ENCODE assay signal across 8 mouse cellular contexts in the genomic region with DNA sequence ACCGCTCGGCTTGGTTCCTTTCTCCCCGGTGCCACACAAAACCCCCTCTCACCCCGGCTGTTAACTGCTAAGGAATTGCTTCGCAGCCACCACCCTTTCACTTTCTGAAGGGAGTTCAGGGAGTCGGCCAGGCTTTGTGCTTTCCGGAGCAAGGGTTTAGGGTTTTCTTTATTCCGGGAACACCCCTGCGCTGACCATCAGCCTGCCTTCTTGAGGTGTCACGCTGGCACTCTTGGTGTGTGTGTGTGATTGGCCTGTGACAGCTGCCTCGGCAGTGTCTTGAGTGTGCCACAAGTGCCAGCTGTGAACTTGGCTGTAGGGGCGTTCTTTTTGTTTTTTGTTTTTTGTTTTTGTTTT. TPM values are rescaled to one million over a fixed set of nuclear protein-coding genes. Genes with fewer than 3 reads are reported as not detected.
DNase-seq lines count a peak whose midpoint lies in the region; ATAC-seq and TF ChIP-seq lines count a peak whose summit lies in the region.

No protein-coding gene starts in this region.

- WGBS in forebrain, postnatal 0 days, result 1% methylated on average over 12 of the region's 12 CpGs
- under 1% methylated on average over 12 of the region's 12 CpGs for WGBS in hindbrain, postnatal 0 days
- under 1% methylated on average over 12 of the region's 12 CpGs for WGBS in liver, embryonic 13.5 days (ENCODE audit: insufficient replicate concordance)

- H3K4me1 ChIP-seq in MEL (ENCODE audit: control insufficient read depth in 1 of 2, insufficient read depth in 2 of 2, low read length in 2 of 2), result peaks cover 0 to 4% of the 10 kb centered on the region in 2 experiments; a peak in 2 of 4 replicates
- H3K4me1 ChIP-seq in forebrain, postnatal 0 days (ENCODE audit: insufficient read depth), result no peaks in the 10 kb centered on the region; the same call in 1 of the 2 replicates
- H3K4me1 ChIP-seq in hindbrain, postnatal 0 days (ENCODE audit: insufficient read depth, low read length), result peaks cover 20% of the 10 kb centered on the region
- H3K4me1 ChIP-seq in liver, embryonic 13.5 days (replicated peaks), result peaks cover 31% of the 10 kb centered on the region

- peaks cover 0 to 7% of the 10 kb centered on the region in 2 experiments; a peak in 2 of 4 replicates for H3K36me3 ChIP-seq in MEL (ENCODE audit: control insufficient read depth in 1 of 2, insufficient read depth in 2 of 2, low read length in 2 of 2)
- no peaks in the 10 kb centered on the region for H3K36me3 ChIP-seq in forebrain, postnatal 0 days (ENCODE audit: insufficient read depth)
- H3K36me3 ChIP-seq in hindbrain, postnatal 0 days (ENCODE audit: insufficient read depth, low read length), result no peaks in the 10 kb centered on the region
- H3K36me3 ChIP-seq in liver, embryonic 13.5 days, result no peaks in the 10 kb centered on the region

- no peaks in the 10 kb centered on the region for H3K27me3 ChIP-seq in MEL (ENCODE audit: control insufficient read depth in 1 of 2, insufficient read depth in 2 of 2, low read length in 2 of 2)
- no peaks in the 10 kb centered on the region for H3K27me3 ChIP-seq in forebrain, postnatal 0 days (ENCODE audit: insufficient read depth, low read length)
- no peaks in the 10 kb centered on the region for H3K27me3 ChIP-seq in hindbrain, postnatal 0 days (ENCODE audit: insufficient read depth, low read length)
- no peaks in the 10 kb centered on the region for H3K27me3 ChIP-seq in liver, embryonic 13.5 days

- TF ChIP-seq RAD21 in MEL (IDR thresholded peaks at IDR 0.05; ENCODE audit: low read depth, low read length), result no peak

- H3K27ac ChIP-seq in MEL (ENCODE audit: control insufficient read depth, low read depth, low read length), result peak overlapping the region; percentile 28; the same call in 1 of the 2 replicates
- H3K27ac ChIP-seq in forebrain, postnatal 0 days (ENCODE audit: low read depth, low read length), result peak overlapping the region; percentile 98
- H3K27ac ChIP-seq in hindbrain, postnatal 0 days, result peak overlapping the region; percentile 98
- peak overlapping the region; percentile 76 for H3K27ac ChIP-seq in liver, embryonic 13.5 days

- TF ChIP-seq POLR2A in MEL (IDR thresholded peaks at IDR 0.05; ENCODE audit: control insufficient read depth in 1 of 2, insufficient read depth in 1 of 2, low read depth in 1 of 2, low read length in 2 of 2, poor library complexity in 1 of 2), result no peak

- no peak for TF ChIP-seq EP300 in MEL (IDR thresholded peaks at IDR 0.05; ENCODE audit: low read depth in 1 of 2, low read length in 2 of 2)

- ATAC-seq in forebrain, postnatal 0 days, result peak; percentile 49
- ATAC-seq in hindbrain, postnatal 0 days, result peak; percentile 73
- ATAC-seq in liver, embryonic 13.5 days (ENCODE audit: low read depth), result peak; percentile 74

- H3K4me2 ChIP-seq in forebrain, postnatal 0 days (ENCODE audit: low read depth), result peak overlapping the region; percentile 64
- H3K4me2 ChIP-seq in hindbrain, postnatal 0 days (ENCODE audit: low read depth, low read length), result peak overlapping the region; percentile 74
- peak overlapping the region; percentile 80 for H3K4me2 ChIP-seq in liver, embryonic 13.5 days

- peak; percentile 50 for DNase-seq in 3134 (ENCODE audit: extremely low read depth, insufficient read length, low spot score)
- peak; percentile 70 for DNase-seq in MEL (ENCODE audit: low read depth, low spot score)
- peak; percentile 28 for DNase-seq in cerebellum, adult 8-10 months
- peak; percentile 68 for DNase-seq in forebrain, postnatal 0 days
- peak; percentile 65 for DNase-seq in hindbrain, postnatal 0 days (ENCODE audit: low spot score)
- DNase-seq in liver, embryonic 13.5 days, result peak; percentile 24
- peak; percentile 49 for DNase-seq in naive thymus-derived CD4-positive, alpha-beta T cell, adult 2 months (ENCODE audit: low read depth)
- peak; percentile 13 to 37 for DNase-seq in thymus, adult 18-20 months

- H3K4me3 ChIP-seq in MEL (ENCODE audit: control insufficient read depth in 1 of 2, insufficient read depth in 1 of 2, low read depth in 2 of 2, low read length in 2 of 2), result peak overlapping the region; percentile 83 to 98
- H3K4me3 ChIP-seq in forebrain, postnatal 0 days (ENCODE audit: low read depth, low read length), result peak overlapping the region; percentile 76
- peak overlapping the region; percentile 98 for H3K4me3 ChIP-seq in hindbrain, postnatal 0 days (ENCODE audit: low read length)
- H3K4me3 ChIP-seq in liver, embryonic 13.5 days (replicated peaks), result peak overlapping the region; percentile 87

- no peak for TF ChIP-seq CTCF in MEL (IDR thresholded peaks at IDR 0.05 in 2 of 3, conservative IDR thresholded peaks at IDR 0.05 in 1 of 3; ENCODE audit: control insufficient read depth in 1 of 3, insufficient read depth in 1 of 3, low read depth in 2 of 3, low read length in 3 of 3, poor library complexity in 1 of 3, severe bottlenecking in 1 of 3)
- no peak for TF ChIP-seq CTCF in forebrain, postnatal 0 days (IDR thresholded peaks at IDR 0.05; ENCODE audit: low read depth)
- TF ChIP-seq CTCF in hindbrain, postnatal 0 days (IDR thresholded peaks at IDR 0.05; ENCODE audit: low read depth), result no peak

- H3K9me3 ChIP-seq in MEL (replicated peaks; ENCODE audit: insufficient read depth, low read length), result no peaks in the 10 kb centered on the region
- no peaks in the 10 kb centered on the region for H3K9me3 ChIP-seq in forebrain, postnatal 0 days (ENCODE audit: low read length)
- no peaks in the 10 kb centered on the region for H3K9me3 ChIP-seq in hindbrain, postnatal 0 days (ENCODE audit: low read length)
- no peaks in the 10 kb centered on the region for H3K9me3 ChIP-seq in liver, embryonic 13.5 days (replicated peaks)

- peaks cover 22% of the 10 kb centered on the region for H3K79me2 ChIP-seq in MEL (ENCODE audit: control insufficient read depth, insufficient read depth, low read length, poor library complexity)

- H3K9ac ChIP-seq in MEL (ENCODE audit: control insufficient read depth, low read depth, low read length, poor library complexity, severe bottlenecking), result peak overlapping the region; percentile 97
- H3K9ac ChIP-seq in forebrain, postnatal 0 days, result peak overlapping the region; percentile 89
- H3K9ac ChIP-seq in hindbrain, postnatal 0 days (replicated peaks; ENCODE audit: low read length), result peak overlapping the region; percentile 99
- H3K9ac ChIP-seq in liver, embryonic 13.5 days, result peak overlapping the region; percentile 91

TF ChIP-seq in MEL, 35 proteins besides CTCF, POLR2A, EP300 and RAD21:
- TF ChIP-seq HCFC1 (IDR thresholded peaks at IDR 0.05; ENCODE audit: low read depth, low read length) (no peak), POLR2AphosphoS5 (IDR thresholded peaks at IDR 0.05; ENCODE audit: borderline replicate concordance, low read depth, low read length) (no peak)

RNA-seq across cellular contexts. Expression of a gene that starts 0.8 kb away (rescaled TPM):
- 15.9 and 16.0 TPM in 2 replicates for total RNA-seq in MEL (2012; rRNA removed)
- 10 to 100 TPM; 17.3 to 29.3 TPM for polyA plus RNA-seq in MEL (2012; ENCODE audit: insufficient read depth in 1 of 2, insufficient read length in 2 of 2, low read depth in 1 of 2, low replicate concordance in 2 of 2, missing spikeins in 1 of 2)
- 90.4 and 110 TPM in 2 replicates for total RNA-seq in forebrain, postnatal 0 days (2014; rRNA removed)
- polyA plus RNA-seq in forebrain, postnatal 0 days (2015; fragmentation: Nextera tagmentation; extraction: Ambion mirVana), result 159 and 266 TPM in 2 replicates
- 41.6 and 45.9 TPM in 2 replicates for total RNA-seq in hindbrain, postnatal 0 days (2014; rRNA removed)
- 225 and 227 TPM in 2 replicates for polyA plus RNA-seq in hindbrain, postnatal 0 days (2015; fragmentation: Nextera tagmentation; extraction: Ambion mirVana)
- 33.7 and 37.4 TPM in 2 replicates for polyA plus RNA-seq in liver, embryonic 13.5 days (2015; fragmentation: Nextera tagmentation; extraction: Ambion mirVana)

RNA-seq across cellular contexts. Expression of a gene that starts 34.9 kb away (rescaled TPM):
- 5.4 and 5.5 TPM in 2 replicates for total RNA-seq in MEL (2012; rRNA removed)
- 1 to 10 TPM in 1 of 2 experiments, not detected in 1; 4.2 TPM for polyA plus RNA-seq in MEL (2012; ENCODE audit: insufficient read depth in 1 of 2, insufficient read length in 2 of 2, low read depth in 1 of 2, low replicate concordance in 2 of 2, missing spikeins in 1 of 2)
- total RNA-seq in forebrain, postnatal 0 days (2014; rRNA removed), result 6.3 and 8.5 TPM in 2 replicates
- polyA plus RNA-seq in forebrain, postnatal 0 days (2015; fragmentation: Nextera tagmentation; extraction: Ambion mirVana), result 4.5 and 5.3 TPM in 2 replicates
- total RNA-seq in hindbrain, postnatal 0 days (2014; rRNA removed), result 1.6 and 2.0 TPM in 2 replicates
- polyA plus RNA-seq in hindbrain, postnatal 0 days (2015; fragmentation: Nextera tagmentation; extraction: Ambion mirVana), result 3.4 and 3.9 TPM in 2 replicates
- 7.1 and 8.3 TPM in 2 replicates for polyA plus RNA-seq in liver, embryonic 13.5 days (2015; fragmentation: Nextera tagmentation; extraction: Ambion mirVana)

Comparison
In these comparisons a context has a peak if more than half of its experiments do, and no peak if none do; other contexts are left out.
1. Peak in every context shown above with its lines: DNase-seq, ATAC-seq, H3K4me3 ChIP-seq and H3K27ac ChIP-seq.
2. H3K27ac ChIP-seq: peak in every context shown above with its lines; median percentile 98 in forebrain, postnatal 0 days; 98 in hindbrain, postnatal 0 days; 76 in liver, embryonic 13.5 days; 28 in MEL.